Mouse (Mus musculus) midbrain, embryonic 15.5 days (tissue): ENCODE results near the gene Ces3a. TPM values are rescaled to one million over a fixed set of nuclear protein-coding genes. Genes with fewer than 3 reads are reported as not detected.

Experiments
- ATAC-seq: fragments of 200-750 bp; cut with Nextera tagmentation; replicated peaks from 2 replicates; pipeline ENCODE4 v1.8.0; 2017; ENCODE audit warnings: moderate TSS enrichment
- H3K27ac ChIP-seq: fragments of 300-500 bp; sonication (generic); 2 replicates; pipeline ENCODE4 v1.5.1; 2015; ENCODE audit warnings: mild to moderate bottlenecking, inconsistent platforms
- H3K27me3 ChIP-seq: fragments of 300-500 bp; sonication (generic); replicated peaks from 2 replicates; pipeline ENCODE4 v1.6.1; 2015; ENCODE audit warnings: inconsistent platforms
- H3K36me3 ChIP-seq: fragments of 300-500 bp; sonication (generic); replicated peaks from 2 replicates; pipeline ENCODE4 v1.6.1; 2015; ENCODE audit warnings: inconsistent platforms
- H3K4me1 ChIP-seq: fragments of 300-500 bp; sonication (generic); 2 replicates; pipeline ENCODE4 v1.6.1; 2015; ENCODE audit warnings: inconsistent platforms
- H3K4me2 ChIP-seq: fragments of 300-500 bp; sonication (generic); 2 replicates; pipeline ENCODE4 v1.6.1; 2015; ENCODE audit warnings: inconsistent platforms, mild to moderate bottlenecking, moderate library complexity
- H3K4me3 ChIP-seq: fragments of 300-500 bp; sonication (generic); 2 replicates; pipeline ENCODE4 v1.5.1; 2015; ENCODE audit warnings: mild to moderate bottlenecking, inconsistent platforms
- H3K9ac ChIP-seq: fragments of 300-500 bp; sonication (generic); 2 replicates; pipeline ENCODE4 v1.6.1; 2015; ENCODE audit warnings: mild to moderate bottlenecking, inconsistent platforms
- H3K9me3 ChIP-seq: fragments of 300-500 bp; sonication (generic); 2 replicates; pipeline ENCODE4 v1.6.1; 2016; ENCODE audit warnings: inconsistent platforms
- WGBS: fragments of 180-500 bp; shearing (Covaris S2); methylation state at CpG from one replicate; pipeline ENCODE4 v1.1.7; 2015; ENCODE audit warnings: mixed read lengths; 5-methylcytosine and 5-hydroxymethylcytosine counted together
- polyA plus RNA-seq: library from polyadenylated mRNA; unstranded; fragments of >200 nt; fragmentation: Nextera tagmentation; extraction: Ambion mirVana; gene quantifications from 2 replicates; pipeline ENCODE4 v1.2.1, GENCODE M21; 2015

Gene Ces3a
- not detected in 2 replicates for polyA plus RNA-seq

DNA sequence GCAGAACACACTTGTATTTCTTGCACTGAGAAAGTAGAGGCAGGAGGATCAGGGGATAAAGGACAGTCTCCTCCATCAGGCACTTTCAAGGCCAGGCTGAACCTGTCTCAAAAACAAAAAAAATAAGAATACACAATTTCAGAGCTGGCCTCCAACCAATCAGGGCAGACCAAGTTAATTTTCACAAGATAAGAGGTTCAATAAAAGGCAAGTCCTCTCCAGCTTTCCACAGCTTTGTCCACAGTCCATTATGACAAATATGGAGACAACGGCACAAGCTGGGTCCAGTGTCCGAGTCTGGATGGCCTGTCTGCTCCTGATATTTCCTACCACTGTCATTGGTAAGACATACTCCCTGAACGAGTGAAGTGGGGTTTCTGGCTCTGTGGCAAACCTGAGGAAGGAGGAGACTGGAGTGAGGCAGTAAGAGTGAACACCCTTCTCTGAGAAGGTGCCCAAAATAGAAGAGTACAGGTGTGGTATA is at the start of gene Ces3a:
TSS of gene Ces3a (plus strand) at position 231 of the 484 bp plus-strand sequence.
- no peak within 1 kb of the TSS for H3K9ac ChIP-seq
- no peaks in the 10 kb centered on the region for H3K9me3 ChIP-seq
- H3K27ac ChIP-seq = no peak within 1 kb of the TSS
- no peaks in the 10 kb centered on the region for H3K27me3 ChIP-seq
- H3K4me3 ChIP-seq = no peak within 1 kb of the TSS
- no peaks in the 10 kb centered on the region for H3K36me3 ChIP-seq
- H3K4me2 ChIP-seq = no peak within 1 kb of the TSS
- no peak for ATAC-seq
- WGBS = 79% methylated on average over 3 of the region's 3 CpGs
- H3K4me1 ChIP-seq = no peaks in the 10 kb centered on the region

DNA sequence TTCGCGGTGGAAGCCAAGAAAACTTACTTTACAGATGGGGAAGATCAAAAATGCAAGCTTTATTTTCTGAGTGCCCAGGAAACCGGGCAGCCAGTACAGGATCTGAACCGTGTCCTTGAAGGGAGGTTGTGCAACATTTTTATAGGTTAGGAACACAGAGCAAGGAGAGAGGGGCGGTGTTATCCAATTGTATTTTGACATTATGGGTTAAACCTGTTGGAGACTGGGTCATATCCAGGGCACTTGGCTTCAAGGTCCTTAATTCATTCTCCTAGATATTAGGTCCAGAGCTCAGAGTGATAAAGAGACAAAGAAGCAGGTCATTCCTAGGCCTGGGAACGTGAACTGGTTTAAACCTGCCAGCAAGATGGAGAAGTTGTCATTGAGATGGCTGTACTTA is 49.2 kb upstream of the Ces3a start:
- Histone ChIP-seq H3K27me3 (no peaks in the 10 kb centered on the region), H3K9ac (no peak overlapping the region), H3K4me1 (no peaks in the 10 kb centered on the region), H3K9me3 (no peaks in the 10 kb centered on the region), H3K36me3 (no peaks in the 10 kb centered on the region), H3K4me2 (no peak overlapping the region), H3K27ac (no peak overlapping the region), H3K4me3 (no peak overlapping the region)
- no peak for ATAC-seq
- whole genome bisulfite sequencing = 91% methylated on average over 6 of the region's 6 CpGs

DNA sequence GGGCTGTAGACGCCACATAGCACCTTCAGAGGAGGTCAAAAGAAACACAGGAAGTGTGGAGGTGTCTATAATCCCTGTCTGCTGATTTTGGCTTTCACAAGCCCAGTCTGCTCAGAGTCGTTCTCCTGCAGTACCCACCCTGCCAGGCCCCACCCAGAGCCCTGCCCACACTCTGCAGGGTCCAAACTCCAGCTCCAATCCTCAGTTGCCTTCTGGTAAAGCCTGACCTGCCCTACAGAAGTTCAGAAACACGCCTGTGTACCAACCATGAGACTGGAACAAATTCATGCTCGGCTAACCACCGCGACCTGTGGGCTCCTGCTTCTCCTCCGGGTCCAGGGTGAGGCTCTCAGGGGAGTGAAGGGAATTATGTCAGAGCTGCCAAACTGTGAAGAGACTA is 47.8 kb upstream of the Ces3a start, which contains the start of gene Ces2h:
TSS of gene Ces2h (plus strand) at position 268 of the 400 bp plus-strand sequence.
- 89% methylated on average over 7 of the region's 7 CpGs for WGBS
- Histone ChIP-seq H3K9me3 (no peaks in the 10 kb centered on the region), H3K4me3 (no peak within 1 kb of the TSS), H3K9ac (no peak within 1 kb of the TSS), H3K27ac (no peak within 1 kb of the TSS), H3K4me1 (no peaks in the 10 kb centered on the region), H3K4me2 (no peak within 1 kb of the TSS), H3K36me3 (no peaks in the 10 kb centered on the region), H3K27me3 (no peaks in the 10 kb centered on the region)
- no peak for ATAC-seq

DNA sequence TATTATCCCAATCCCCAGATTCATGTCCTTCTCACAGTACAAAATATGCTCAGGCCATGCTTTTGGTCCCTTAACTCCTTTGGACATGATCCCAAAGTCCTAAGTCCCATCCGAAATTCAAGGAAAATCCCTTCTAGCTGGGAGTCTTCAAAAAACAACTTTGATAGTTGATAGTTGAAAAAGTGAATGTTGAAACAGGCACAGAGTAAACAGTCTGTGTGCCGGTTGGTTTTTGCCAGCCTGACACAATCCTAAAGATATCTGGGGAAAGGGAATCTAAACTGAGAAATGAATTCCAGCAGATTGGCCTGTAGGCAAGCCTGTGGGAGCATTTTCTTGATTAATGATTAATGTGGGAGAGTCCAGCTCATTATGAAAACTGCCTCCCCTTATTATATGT is 38.4 kb upstream of the Ces3a start:
- Histone ChIP-seq H3K36me3 (no peaks in the 10 kb centered on the region), H3K27me3 (no peaks in the 10 kb centered on the region), H3K4me1 (no peaks in the 10 kb centered on the region), H3K9me3 (no peaks in the 10 kb centered on the region), H3K4me2 (no peak overlapping the region), H3K4me3 (no peak overlapping the region), H3K9ac (no peak overlapping the region), H3K27ac (no peak overlapping the region)
- ATAC-seq = no peak
- 85% methylated on average over 2 of the region's 2 CpGs for WGBS

DNA sequence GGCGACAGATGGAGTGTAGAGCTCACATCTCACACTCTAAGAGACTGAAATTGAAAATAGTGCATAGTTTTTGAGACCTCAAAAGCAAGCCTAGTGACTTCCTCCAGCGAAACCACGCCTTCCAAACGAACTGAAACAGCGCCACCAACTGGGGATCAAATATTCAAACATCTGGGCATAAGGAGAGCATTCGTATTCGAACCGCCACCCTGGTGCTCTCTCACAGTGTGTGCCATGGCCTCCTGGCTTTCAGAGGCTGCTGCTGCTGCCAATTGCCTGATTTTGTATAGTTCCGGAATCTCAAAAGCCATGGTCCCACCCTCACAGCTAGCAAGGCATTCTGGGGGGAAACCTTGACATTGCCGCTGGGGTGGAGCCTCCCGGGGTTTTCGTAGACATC is 37.3 kb upstream of the Ces3a start:
- Histone ChIP-seq H3K36me3 (no peaks in the 10 kb centered on the region), H3K4me2 (no peak overlapping the region)

DNA sequence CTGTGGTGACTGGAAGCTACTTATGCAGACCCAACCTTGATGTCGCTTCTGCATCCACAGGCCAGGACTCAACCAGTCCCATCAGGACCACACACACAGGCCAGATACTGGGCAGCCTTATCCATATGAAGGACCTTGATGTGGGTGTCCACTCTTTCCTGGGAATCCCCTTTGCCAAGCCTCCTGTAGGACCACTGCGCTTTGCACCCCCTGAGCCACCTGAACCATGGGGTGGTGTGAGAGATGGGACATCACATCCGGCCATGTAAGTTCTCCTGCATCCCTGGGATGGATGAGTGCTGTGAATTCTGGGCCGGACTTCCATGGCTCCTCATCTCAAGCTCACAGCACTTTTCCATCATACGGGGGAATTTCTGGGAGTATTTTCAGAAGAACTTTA is 34.0 kb upstream of the Ces3a start:
- ATAC-seq = no peak
- Histone ChIP-seq H3K9ac (no peak overlapping the region), H3K27me3 (no peaks in the 10 kb centered on the region), H3K36me3 (no peaks in the 10 kb centered on the region), H3K9me3 (no peaks in the 10 kb centered on the region), H3K4me1 (no peaks in the 10 kb centered on the region), H3K27ac (no peak overlapping the region), H3K4me3 (no peak overlapping the region), H3K4me2 (no peak overlapping the region)
- 94% methylated on average over 5 of the region's 5 CpGs for WGBS

More for the DNA sequence above, 37.3 kb upstream of the Ces3a start:
- H3K27me3 ChIP-seq = no peaks in the 10 kb centered on the region
- ATAC-seq = no peak
- no peak overlapping the region for H3K4me3 ChIP-seq
- no peak overlapping the region for H3K27ac ChIP-seq
- H3K9ac ChIP-seq = no peak overlapping the region
- no peaks in the 10 kb centered on the region for H3K9me3 ChIP-seq
- H3K4me1 ChIP-seq = no peaks in the 10 kb centered on the region
- WGBS = 78% methylated on average over 12 of the region's 12 CpGs

DNA sequence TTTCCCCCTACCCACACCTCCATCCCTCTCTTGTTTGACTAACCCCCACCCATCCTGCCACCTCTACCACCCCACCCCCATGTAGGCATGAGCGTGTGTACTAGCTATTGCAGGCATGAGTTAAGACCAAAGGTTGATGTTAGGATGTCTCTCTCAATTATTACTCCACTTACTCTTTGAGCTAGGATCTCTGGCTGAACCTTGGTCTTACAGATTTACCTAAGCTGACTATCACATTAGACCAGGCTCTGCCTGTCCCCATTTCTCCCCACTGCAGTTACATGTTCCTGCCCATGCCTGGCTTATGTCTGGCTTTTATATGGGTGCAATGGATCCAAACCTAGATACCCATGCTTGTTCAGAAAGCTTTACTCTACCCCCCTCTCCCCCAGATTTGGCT is 26.4 kb upstream of the Ces3a start:
- H3K9ac ChIP-seq = no peak overlapping the region
- H3K9me3 ChIP-seq = no peaks in the 10 kb centered on the region
- H3K36me3 ChIP-seq = no peaks in the 10 kb centered on the region
- no peak overlapping the region for H3K4me2 ChIP-seq
- no peak overlapping the region for H3K27ac ChIP-seq
- 96% methylated on average over 1 of the region's 1 CpGs for WGBS
- no peaks in the 10 kb centered on the region for H3K4me1 ChIP-seq
- H3K4me3 ChIP-seq = no peak overlapping the region
- ATAC-seq = no peak
- H3K27me3 ChIP-seq = no peaks in the 10 kb centered on the region

DNA sequence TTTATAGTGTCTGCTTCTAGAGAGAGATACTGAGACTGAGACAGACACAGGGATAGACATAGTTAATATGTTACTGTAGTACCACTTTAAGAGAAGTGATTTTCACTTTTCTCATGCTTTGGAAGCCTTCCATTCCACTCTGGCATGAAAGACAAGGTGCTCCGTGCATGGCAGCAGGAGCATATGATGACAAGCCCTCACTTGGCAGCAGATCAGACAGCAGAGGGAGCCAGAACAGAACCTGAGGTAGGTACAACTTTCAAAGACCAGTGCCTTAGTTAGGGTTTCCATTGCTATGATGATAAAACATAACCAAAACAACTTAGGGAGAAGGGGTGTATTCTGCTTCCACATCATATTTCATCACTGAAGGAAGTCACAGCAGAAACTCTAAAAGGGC is 25.3 kb upstream of the Ces3a start:
- 48% methylated on average over 1 of the region's 1 CpGs for WGBS

DNA sequence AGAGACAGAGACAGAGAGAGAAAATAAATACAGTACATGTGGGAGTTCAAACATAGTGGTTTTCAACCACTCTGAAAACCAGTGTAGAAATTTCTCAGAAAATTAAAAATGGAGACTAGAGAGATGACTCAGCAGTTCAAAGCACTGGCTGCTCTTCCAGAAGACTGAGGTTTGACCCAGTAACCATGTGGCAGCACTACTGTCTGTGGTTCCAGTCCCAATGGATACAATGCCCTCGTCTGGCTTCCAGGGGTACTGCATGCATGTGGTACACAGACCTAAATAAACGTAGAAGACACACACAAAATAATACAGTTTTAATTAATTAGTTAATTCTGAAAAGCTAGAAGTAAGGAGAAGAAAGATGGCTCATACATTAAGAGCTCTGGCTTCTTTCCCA is 23.4 kb upstream of the Ces3a start:
- ATAC-seq = no peak
- H3K4me1 ChIP-seq = no peaks in the 10 kb centered on the region
- WGBS = 68% methylated on average over 2 of the region's 2 CpGs

More for the DNA sequence above, 25.3 kb upstream of the Ces3a start:
- no peaks in the 10 kb centered on the region for H3K36me3 ChIP-seq
- no peaks in the 10 kb centered on the region for H3K9me3 ChIP-seq
- no peak overlapping the region for H3K4me3 ChIP-seq
- no peak overlapping the region for H3K9ac ChIP-seq
- H3K27me3 ChIP-seq = no peaks in the 10 kb centered on the region
- no peaks in the 10 kb centered on the region for H3K4me1 ChIP-seq
- no peak overlapping the region for H3K27ac ChIP-seq
- no peak overlapping the region for H3K4me2 ChIP-seq
- no peak for ATAC-seq

DNA sequence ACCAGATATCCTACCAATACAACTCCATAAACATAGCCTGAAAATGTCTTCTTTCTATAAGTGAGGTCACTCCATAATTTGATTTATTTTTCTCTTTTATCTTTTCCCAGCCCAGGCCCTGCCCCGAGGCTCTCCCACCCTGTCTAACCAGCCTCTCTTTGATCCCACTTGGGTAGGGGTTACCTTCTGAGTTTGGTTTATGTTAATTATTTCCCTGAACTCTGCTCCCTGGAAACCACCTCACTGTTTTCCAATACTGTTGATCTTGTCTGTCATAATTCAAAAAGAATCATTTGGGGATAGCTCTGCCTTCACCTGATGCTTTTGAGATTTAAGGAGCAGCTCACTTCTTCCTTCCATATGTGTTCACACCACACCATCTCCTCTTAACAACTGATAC is 4.9 kb upstream of the Ces3a start:
- Histone ChIP-seq H3K36me3 (no peaks in the 10 kb centered on the region), H3K9ac (no peak overlapping the region), H3K4me2 (no peak overlapping the region), H3K27me3 (no peaks in the 10 kb centered on the region), H3K9me3 (no peaks in the 10 kb centered on the region), H3K4me1 (no peaks in the 10 kb centered on the region), H3K4me3 (no peak overlapping the region), H3K27ac (no peak overlapping the region)
- no peak for ATAC-seq
- WGBS = 78% methylated on average over 1 of the region's 1 CpGs

More for the DNA sequence above, 23.4 kb upstream of the Ces3a start:
- Histone ChIP-seq H3K27ac (no peak overlapping the region), H3K27me3 (no peaks in the 10 kb centered on the region), H3K9me3 (no peaks in the 10 kb centered on the region), H3K4me3 (no peak overlapping the region), H3K9ac (no peak overlapping the region), H3K4me2 (no peak overlapping the region), H3K36me3 (no peaks in the 10 kb centered on the region)

DNA sequence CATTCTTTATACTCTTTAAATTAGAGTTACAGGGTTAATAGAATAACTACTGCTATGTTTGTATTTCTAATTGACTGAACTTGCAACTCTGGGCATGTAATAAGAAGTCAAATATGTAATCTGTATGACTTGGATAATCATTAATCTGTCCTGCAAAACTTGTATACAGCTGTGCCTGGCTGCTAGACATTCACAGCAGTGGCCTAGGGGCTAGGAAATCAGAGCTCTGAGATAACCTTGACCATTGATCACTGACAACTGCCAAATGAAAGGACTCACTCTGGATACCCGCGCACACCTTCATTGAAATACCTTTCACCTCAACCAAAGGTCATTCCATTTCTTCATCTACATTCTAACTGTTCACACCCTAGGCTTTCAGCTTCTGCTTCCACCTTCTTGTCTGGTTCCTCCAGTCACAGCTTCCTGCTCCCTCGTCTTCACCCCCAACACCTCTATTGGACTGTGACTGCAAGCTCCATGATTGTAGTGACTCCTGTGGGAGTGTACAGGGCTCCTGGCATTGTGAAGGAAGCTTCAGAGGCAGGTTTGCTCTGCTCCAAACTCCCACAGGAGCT is 2.5 kb upstream of the Ces3a start:
- ATAC-seq = no peak
- WGBS = 90% methylated on average over 3 of the region's 3 CpGs
- no peak overlapping the region for H3K4me3 ChIP-seq

DNA sequence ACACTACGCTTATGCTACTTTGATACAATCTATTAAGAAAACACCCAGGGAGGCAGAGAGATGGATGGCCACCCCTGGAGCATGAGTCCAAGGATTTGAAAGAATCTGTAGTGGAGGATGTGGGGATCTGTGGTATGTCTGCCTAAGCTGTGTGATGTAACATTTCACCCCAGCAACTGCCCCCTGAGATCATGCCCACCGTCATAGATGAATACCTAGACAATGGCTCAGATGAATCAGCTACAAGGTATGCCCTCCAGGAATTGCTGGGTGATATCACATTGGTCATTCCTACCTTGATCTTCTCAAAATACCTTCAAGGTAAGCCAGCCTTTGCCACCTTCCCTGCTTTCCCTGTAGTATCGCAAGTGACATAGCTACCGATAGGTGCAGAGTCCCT is 7.8 kb downstream of the Ces3a start:
- H3K27ac ChIP-seq = no peak overlapping the region
- no peaks in the 10 kb centered on the region for H3K9me3 ChIP-seq
- no peak overlapping the region for H3K9ac ChIP-seq
- no peak overlapping the region for H3K4me3 ChIP-seq
- ATAC-seq = no peak
- H3K4me2 ChIP-seq = no peak overlapping the region
- no peaks in the 10 kb centered on the region for H3K36me3 ChIP-seq
- H3K4me1 ChIP-seq = no peaks in the 10 kb centered on the region
- 94% methylated on average over 4 of the region's 4 CpGs for WGBS
- no peaks in the 10 kb centered on the region for H3K27me3 ChIP-seq

More for the DNA sequence above, 2.5 kb upstream of the Ces3a start:
- H3K9ac ChIP-seq = no peak overlapping the region
- no peak overlapping the region for H3K4me2 ChIP-seq
- no peaks in the 10 kb centered on the region for H3K36me3 ChIP-seq
- H3K4me1 ChIP-seq = no peaks in the 10 kb centered on the region
- H3K9me3 ChIP-seq = no peaks in the 10 kb centered on the region
- H3K27me3 ChIP-seq = no peaks in the 10 kb centered on the region
- no peak overlapping the region for H3K27ac ChIP-seq

DNA sequence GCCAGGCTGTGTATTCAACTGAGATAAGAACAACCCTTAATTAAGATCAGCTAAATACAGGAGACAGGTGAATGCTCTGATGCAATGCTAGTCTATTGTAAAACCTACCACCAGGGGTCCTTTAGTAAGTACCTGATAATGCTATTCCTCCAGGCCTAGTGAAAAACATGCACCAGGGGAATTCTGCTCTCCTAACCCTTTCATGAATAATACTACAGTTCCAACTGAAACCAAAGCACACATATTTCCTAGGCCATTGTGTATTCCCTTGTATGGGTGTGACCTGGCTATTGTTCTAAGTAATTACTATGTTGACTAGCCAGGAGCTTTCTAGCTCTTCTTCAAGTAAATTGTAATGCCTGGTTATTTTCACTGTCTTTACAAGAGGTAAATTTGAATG is 11.7 kb downstream of the Ces3a start:
- Histone ChIP-seq H3K27me3 (no peaks in the 10 kb centered on the region), H3K27ac (no peak overlapping the region), H3K4me2 (no peak overlapping the region), H3K4me3 (no peak overlapping the region), H3K9ac (no peak overlapping the region), H3K4me1 (no peaks in the 10 kb centered on the region), H3K9me3 (no peaks in the 10 kb centered on the region), H3K36me3 (no peaks in the 10 kb centered on the region)
- no peak for ATAC-seq
